In genomic region chr5:20738795-20739194, GRCm38 (mm10) we compare ENCODE assay signal across 16 mouse cellular contexts.
DNase-seq lines count a peak whose midpoint lies in the region; TF ChIP-seq lines count a peak whose summit lies in the region.
"Had no signal": no experiment of that assay in that cellular context is flagged by ENCODE, and none has a peak within 500 bp of the region (broad histone marks: within the 10 kb centered on the region; RNA-seq: fewer than 3 reads in every experiment).

No protein-coding gene starts in this region.

- H3K36me3 ChIP-seq in kidney, adult 2 months (ENCODE audit: control insufficient read depth, insufficient read depth, low read length): no peaks in the 10 kb centered on the region
- no peaks in the 10 kb centered on the region for H3K36me3 ChIP-seq in thymus, adult 2 months (ENCODE audit: control insufficient read depth, insufficient read depth, low read length)
- no peaks in the 10 kb centered on the region for H3K36me3 ChIP-seq in embryonic facial prominence, embryonic 10.5 days (replicated peaks)
- H3K36me3 ChIP-seq: heart, embryonic 13.5 days; liver, embryonic 15.5 days; neural tube, embryonic 12.5 days had no signal

- H3K27ac ChIP-seq in kidney, adult 2 months (ENCODE audit: insufficient read depth, low read depth, low read length): no peak overlapping the region
- H3K27ac ChIP-seq in thymus, adult 2 months (ENCODE audit: control insufficient read depth, insufficient read depth, low read length): no peak overlapping the region
- no peak overlapping the region for H3K27ac ChIP-seq in embryonic facial prominence, embryonic 10.5 days (replicated peaks)
- H3K27ac ChIP-seq: heart, embryonic 13.5 days; liver, embryonic 15.5 days; neural tube, embryonic 12.5 days had no signal

- H3K4me3 ChIP-seq in kidney, adult 2 months (ENCODE audit: insufficient read depth, low read depth, low read length): no peak overlapping the region
- no peak overlapping the region for H3K4me3 ChIP-seq in thymus, adult 2 months (ENCODE audit: control insufficient read depth, insufficient read depth, low read length)
- H3K4me3 ChIP-seq in embryonic facial prominence, embryonic 10.5 days: no peak overlapping the region
- H3K4me3 ChIP-seq: erythroblast, embryonic 14.5 days; heart, embryonic 13.5 days; liver, embryonic 15.5 days; neural tube, embryonic 12.5 days had no signal

- H3K4me1 ChIP-seq in kidney, adult 2 months (ENCODE audit: control insufficient read depth, insufficient read depth, low read length): no peaks in the 10 kb centered on the region
- no peaks in the 10 kb centered on the region for H3K4me1 ChIP-seq in thymus, adult 2 months (replicated peaks; ENCODE audit: control insufficient read depth, insufficient read depth, low read length)
- H3K4me1 ChIP-seq in embryonic facial prominence, embryonic 10.5 days: peaks cover 7% of the 10 kb centered on the region; the same call in 1 of the 2 replicates
- H3K4me1 ChIP-seq: liver, embryonic 15.5 days; neural tube, embryonic 12.5 days had no signal

- WGBS in kidney, adult 2 months: 70% methylated on average over 2 of the region's 2 CpGs
- WGBS in thymus, adult 2 months: 75% methylated on average over 2 of the region's 2 CpGs
- 49% methylated on average over 2 of the region's 2 CpGs for WGBS in embryonic facial prominence, embryonic 10.5 days

- 0 out of 2 replicates have a peak, but pooled peaks have one; percentile 13 for TF ChIP-seq CTCF in kidney, adult 2 months (conservative IDR thresholded peaks at IDR 0.05; ENCODE audit: insufficient read depth, insufficient read length, low read depth, low read length)
- no peak for TF ChIP-seq CTCF in thymus, adult 2 months (IDR thresholded peaks at IDR 0.05; ENCODE audit: borderline replicate concordance, control insufficient read depth, extremely low read depth, insufficient read depth, low read length, poor library complexity)

- no peak for DNase-seq in kidney, adult 2 months
- no peak for DNase-seq in kidney, adult 9 months
- DNase-seq in thymus, adult 2 months: peak; percentile 12
- no peak for DNase-seq in thymus, postnatal 10 days (ENCODE audit: low spot score in 2 of 2)
- DNase-seq in embryonic facial prominence, embryonic 10.5 days (ENCODE audit: low spot score): peak; percentile 18
- peak; percentile 37 for DNase-seq in thymus, postnatal 4 days
- DNase-seq in gastrocnemius, postnatal 14 days: no peak
- DNase-seq: cerebellum, postnatal 10 days; forebrain, postnatal 0 days; gastrocnemius, postnatal 10 days; right cerebral cortex, postnatal 25 days had no signal

- intact Hi-C loops in gastrocnemius, postnatal 14 days (cut with DNase I; ENCODE audit: low total_unique reads): no loop called here

- no peak for TF ChIP-seq POLR2A in kidney, adult 2 months (IDR thresholded peaks at IDR 0.05; ENCODE audit: low read depth, low read length)
- TF ChIP-seq POLR2A in thymus, adult 2 months (IDR thresholded peaks at IDR 0.05; ENCODE audit: control insufficient read depth, extremely low read depth, insufficient read depth, low read length, poor library complexity): no peak

- H3K9me3 ChIP-seq in embryonic facial prominence, embryonic 10.5 days: no peaks in the 10 kb centered on the region
- H3K9me3 ChIP-seq: heart, embryonic 13.5 days; liver, embryonic 15.5 days; neural tube, embryonic 12.5 days had no signal

- no peaks in the 10 kb centered on the region for H3K27me3 ChIP-seq in kidney, adult 2 months (replicated peaks; ENCODE audit: control insufficient read depth, insufficient read depth, low read length)
- H3K27me3 ChIP-seq in thymus, adult 2 months (ENCODE audit: control insufficient read depth, insufficient read depth, low read length): no peaks in the 10 kb centered on the region
- H3K27me3 ChIP-seq in embryonic facial prominence, embryonic 10.5 days (replicated peaks; ENCODE audit: low read depth, poor library complexity, severe bottlenecking): no peaks in the 10 kb centered on the region
- H3K27me3 ChIP-seq: heart, embryonic 13.5 days; liver, embryonic 15.5 days; neural tube, embryonic 12.5 days; Patski had no signal

Comparison
In these comparisons a context has a peak if more than half of its experiments do, and no peak if none do; other contexts are left out.
1. DNase-seq: peak in thymus, adult 2 months (single experiment), embryonic facial prominence, embryonic 10.5 days (single experiment) and thymus, postnatal 4 days (single experiment); none in kidney, adult 2 months (single experiment), kidney, adult 9 months (single experiment), thymus, postnatal 10 days (0 of 2) and gastrocnemius, postnatal 14 days (single experiment).